Mouse (Mus musculus) cortical plate, adult 2 months (tissue): ENCODE data around the gene Mrpl12. TPM values are rescaled to one million over a fixed set of nuclear protein-coding genes. Genes with fewer than 3 reads are reported as not detected.

ENCODE experiments used
- H3K27ac ChIP-seq: fragments of 200-500 bp; 2 replicates; pipeline ENCODE4 v1.5.1; 2012; ENCODE audit warnings: low read length, control low read depth, inconsistent platforms; ENCODE audit not compliant: insufficient read depth
- H3K4me1 ChIP-seq: fragments of 200-500 bp; 2 replicates; pipeline ENCODE4 v1.6.1; 2011; ENCODE audit warnings: low read length; ENCODE audit not compliant: control insufficient read depth, insufficient read depth
- H3K4me3 ChIP-seq: fragments of 200-500 bp; 2 replicates; pipeline ENCODE4 v1.5.1; 2011; ENCODE audit warnings: mild to moderate bottlenecking, low read length, control low read depth; ENCODE audit not compliant: insufficient read depth
- CTCF ChIP-seq: fragments of 200-500 bp; IDR thresholded peaks from 2 replicates; pipeline ENCODE4 v1.5.1; 2011; ENCODE audit warnings: mild to moderate bottlenecking, control low read depth, low read length; ENCODE audit not compliant: insufficient read depth; ENCODE audit errors: extremely low read depth
- POLR2A ChIP-seq: fragments of 200-500 bp; IDR thresholded peaks from 2 replicates; pipeline ENCODE4 v1.6.1; 2011; ENCODE audit warnings: mild to moderate bottlenecking, low read length, control low read depth; ENCODE audit not compliant: insufficient read depth; ENCODE audit errors: extremely low read depth
- polyA plus RNA-seq: library from polyadenylated mRNA; depleted of rRNA; stranded (reverse); fragments of >200 nt; gene quantifications from 2 replicates; pipeline ENCODE4 v1.2.3, GENCODE M21; 2012

Gene Mrpl12
- polyA plus RNA-seq, 1 experiment: 96.3 TPM

DNA sequence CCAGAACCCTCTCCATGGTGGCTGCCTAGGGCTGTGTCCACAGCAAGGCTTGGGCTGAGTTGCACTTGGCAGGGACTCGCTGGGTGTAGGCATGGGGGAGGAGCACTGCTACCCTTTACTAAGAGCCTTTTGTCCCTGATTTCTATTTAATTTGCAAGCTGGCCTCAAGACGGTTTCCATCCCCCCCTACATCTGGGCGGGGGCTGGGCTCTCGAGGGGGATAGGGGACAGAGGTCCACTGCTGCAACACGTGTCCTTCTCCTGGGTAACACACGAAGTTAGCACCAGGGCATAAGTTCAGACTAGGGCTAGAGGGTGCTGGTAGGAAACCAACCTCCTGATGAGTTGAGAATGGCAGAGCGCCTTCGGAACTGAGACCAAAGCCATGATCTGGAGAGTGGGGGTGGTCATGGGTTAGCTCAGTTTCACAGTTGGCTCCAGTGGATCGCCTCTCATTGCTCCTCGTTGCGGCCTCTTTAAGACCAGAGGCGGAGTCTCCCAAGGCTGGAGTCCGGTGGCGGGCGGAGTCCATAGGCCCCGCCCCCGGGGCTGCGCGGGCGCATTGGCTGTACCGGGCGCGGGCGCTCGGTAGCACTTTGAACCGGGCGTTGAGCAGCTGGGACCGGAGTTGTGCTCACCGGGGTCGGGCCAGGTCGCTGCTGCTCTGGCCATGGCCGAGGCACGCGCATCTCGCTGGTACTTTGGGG lies 7.1 kb downstream of the Mrpl12 start, which contains the start of gene Slc25a10:
Gene Slc25a10, plus strand, starts transcription at position 524 of the 707 bp plus-strand sequence.
- no peak within 1 kb of the TSS for H3K27ac ChIP-seq
- H3K4me1 ChIP-seq: peaks cover 3% of the 10 kb centered on the region
- peak within 1 kb of the TSS; percentile 48 for H3K4me3 ChIP-seq
- TF ChIP-seq CTCF: no peak
- TF ChIP-seq POLR2A: peak; percentile 40; the same call in 1 of the 2 replicates

DNA sequence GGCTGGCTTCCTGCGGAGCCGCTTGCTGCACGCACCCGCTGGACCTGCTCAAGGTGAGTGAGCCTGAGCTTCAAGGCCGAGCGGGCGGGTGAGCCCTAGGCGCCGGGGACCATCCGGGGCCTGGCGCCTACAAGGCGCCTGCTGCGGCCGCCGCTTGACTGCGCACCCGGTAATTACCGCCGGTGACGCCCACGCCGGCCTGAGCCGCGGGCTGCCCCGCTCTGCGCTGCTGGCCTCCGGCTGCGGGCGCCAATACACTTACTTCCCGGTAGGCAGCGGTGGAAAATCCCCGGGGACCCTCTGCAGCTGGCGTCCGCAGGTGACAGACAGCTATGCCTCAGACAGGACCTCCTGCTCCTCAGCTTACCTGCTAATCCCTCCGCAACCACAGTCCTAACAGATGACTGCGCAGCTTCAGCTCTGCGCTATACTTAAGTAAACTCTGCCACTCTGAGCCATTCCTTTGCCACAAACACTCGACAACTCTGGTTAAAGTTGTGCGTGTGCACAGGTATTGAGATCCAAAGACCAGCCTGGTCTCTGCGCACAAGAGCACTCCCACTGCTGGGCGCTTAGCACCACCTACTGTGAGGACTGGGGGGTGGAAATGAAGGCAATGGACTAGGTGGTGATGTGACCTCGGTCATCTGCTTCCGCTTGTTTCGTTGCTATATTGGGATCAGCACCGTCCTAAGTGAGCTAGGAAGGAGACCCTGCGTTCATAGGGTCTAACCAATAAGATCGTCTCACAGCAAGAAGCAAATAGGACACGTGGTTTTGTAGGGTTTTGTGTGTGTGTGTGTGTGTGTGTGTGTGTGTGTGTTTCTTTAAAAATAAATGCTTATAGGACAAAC lies 7.8 kb downstream of the Mrpl12 start:
- Histone ChIP-seq H3K4me3 (peak overlapping the region; percentile 48), H3K4me1 (peaks cover 3% of the 10 kb centered on the region), H3K27ac (no peak overlapping the region)
- TF ChIP-seq CTCF: no peak

- Histone ChIP-seq H3K4me3 (peak overlapping the region; percentile 48; the same call in 1 of the 2 replicates), H3K27ac (no peak overlapping the region)
- no peak for TF ChIP-seq POLR2A
- no peak for TF ChIP-seq CTCF
Measured at GRCm38 (mm10) chr11:120492878-120493203, 8.4 kb downstream of the Mrpl12 start.

GRCm38 (mm10) chr11:120493351-120493750 lies 8.9 kb downstream of the Mrpl12 start:
- Histone ChIP-seq H3K27ac (no peak overlapping the region), H3K4me1 (peaks cover 3% of the 10 kb centered on the region), H3K4me3 (no peak overlapping the region)
- no peak for TF ChIP-seq POLR2A
- TF ChIP-seq CTCF: no peak

More at GRCm38 (mm10) chr11:120492878-120493203, 8.4 kb downstream of the Mrpl12 start:
- H3K4me1 ChIP-seq: peaks cover 3% of the 10 kb centered on the region

- TF ChIP-seq POLR2A: no peak
- TF ChIP-seq CTCF: no peak
- no peak overlapping the region for H3K27ac ChIP-seq
- H3K4me1 ChIP-seq: peaks cover 3% of the 10 kb centered on the region
- no peak overlapping the region for H3K4me3 ChIP-seq
Measured at GRCm38 (mm10) chr11:120493911-120494310, 9.5 kb downstream of the Mrpl12 start.

GRCm38 (mm10) chr11:120497436-120497835 lies 13.0 kb downstream of the Mrpl12 start:
- TF ChIP-seq CTCF (no peak), POLR2A (no peak)
- H3K27ac ChIP-seq: no peak overlapping the region
- H3K4me3 ChIP-seq: no peak overlapping the region
- H3K4me1 ChIP-seq: peaks cover 1% of the 10 kb centered on the region

- H3K4me1 ChIP-seq: no peaks in the 10 kb centered on the region
- TF ChIP-seq CTCF (no peak), POLR2A (no peak)
Measured at GRCm38 (mm10) chr11:120498226-120498625, 13.8 kb downstream of the Mrpl12 start.

GRCm38 (mm10) chr11:120498891-120499290 lies 14.5 kb downstream of the Mrpl12 start:
- no peaks in the 10 kb centered on the region for H3K4me1 ChIP-seq
- H3K4me3 ChIP-seq: no peak overlapping the region
- TF ChIP-seq CTCF (no peak), POLR2A (no peak)
- H3K27ac ChIP-seq: no peak overlapping the region

More at GRCm38 (mm10) chr11:120498226-120498625, 13.8 kb downstream of the Mrpl12 start:
- Histone ChIP-seq H3K4me3 (no peak overlapping the region), H3K27ac (no peak overlapping the region)

DNA sequence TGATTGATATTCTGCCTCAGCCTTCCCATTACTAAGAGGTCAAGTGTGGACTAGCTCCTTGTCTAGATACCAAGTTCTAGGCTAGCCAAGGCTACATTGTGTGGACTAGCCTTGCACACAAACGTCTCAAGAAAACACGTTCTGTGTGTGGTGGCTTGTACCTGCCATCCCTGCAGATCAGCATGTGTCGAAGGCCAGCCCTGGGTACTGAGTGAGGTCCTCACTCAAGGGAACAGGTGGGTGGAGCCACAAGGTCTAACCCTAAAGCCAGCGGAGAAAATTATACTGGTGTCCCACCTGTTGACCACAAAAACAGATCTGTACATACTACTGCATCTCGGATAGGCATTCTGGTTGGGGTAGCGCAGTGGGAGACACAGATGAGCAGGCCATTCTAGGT lies 15.5 kb downstream of the Mrpl12 start:
- no peak overlapping the region for H3K4me3 ChIP-seq
- TF ChIP-seq CTCF: no peak
- no peak for TF ChIP-seq POLR2A

More for the DNA sequence above, 15.5 kb downstream of the Mrpl12 start:
- Histone ChIP-seq H3K4me1 (no peaks in the 10 kb centered on the region), H3K27ac (no peak overlapping the region)
